Mouse (Mus musculus): ENCODE measurements at regions not wholly inside any gene's neighbourhood (a gene's known extent, or its start where the extent isn't known, plus 50 kb on each side); places are given as distances from the start of the nearest gene placed in this dataset.

DNA sequence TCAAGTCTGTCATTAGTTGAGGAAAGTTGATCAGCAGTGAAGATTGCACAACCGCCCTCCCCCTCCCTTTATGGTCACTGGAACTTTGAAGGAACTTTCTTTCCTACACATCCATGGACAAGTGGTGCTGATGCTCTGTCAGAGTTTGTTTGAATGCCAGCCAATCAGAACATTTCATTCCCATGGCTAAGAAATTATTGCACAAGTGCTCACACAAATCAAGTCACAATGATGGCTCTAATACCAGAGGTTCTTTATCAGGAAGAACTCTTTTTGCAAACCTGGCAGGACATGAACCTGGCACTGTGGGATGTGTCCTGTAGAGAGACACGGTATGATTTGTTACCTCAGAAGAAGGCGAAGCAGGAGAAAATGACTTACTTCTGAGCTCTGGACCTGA lies 54.3 kb upstream of the Spry2 start:
- DNase-seq (ENCODE audit: low spot score in 2 of 2) = no peak

DNA sequence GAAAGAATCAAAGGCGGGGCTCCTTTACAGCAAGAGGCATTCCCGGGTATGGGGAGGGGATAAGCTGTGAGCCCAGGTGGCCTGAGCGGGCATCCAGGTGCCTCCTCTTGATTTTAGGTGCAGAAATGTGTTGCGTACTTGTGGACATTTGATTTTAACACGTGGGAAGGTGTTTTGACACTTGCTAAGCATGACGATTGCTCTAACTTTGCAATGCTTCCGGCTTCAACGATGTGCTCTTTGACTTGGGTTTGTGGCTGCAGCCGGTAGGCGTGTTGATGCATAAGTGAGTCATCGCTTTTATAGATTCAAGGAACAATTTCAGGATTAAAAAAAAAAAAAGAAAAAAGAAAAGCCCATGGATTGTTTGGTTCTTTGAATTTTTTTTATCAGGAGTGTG lies 58.5 kb upstream of the Spry2 start:
- peak; percentile 66 to 84 for DNase-seq (ENCODE audit: low spot score in 2 of 2)

DNA sequence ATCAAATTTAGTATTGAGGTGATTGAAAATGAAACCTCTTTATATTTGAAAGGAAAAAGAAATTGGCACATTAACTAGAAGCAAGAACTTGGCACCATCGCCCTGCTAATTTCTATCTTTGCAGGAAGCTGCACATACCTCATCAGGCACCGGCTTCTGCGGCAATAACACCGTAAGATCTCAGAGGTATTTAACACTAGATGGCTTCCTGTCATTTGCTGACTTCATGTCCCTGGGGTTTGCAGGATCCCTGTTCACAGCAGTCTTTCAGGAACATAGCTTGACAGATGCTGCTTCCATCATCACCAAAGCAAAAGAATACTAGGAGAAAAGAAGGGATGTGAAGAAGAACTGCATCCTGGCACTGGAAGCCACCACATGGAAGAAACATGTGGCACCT lies 60.2 kb upstream of the Spry2 start:
- peak; percentile 34 to 71 for DNase-seq (ENCODE audit: low spot score in 2 of 2)

DNA sequence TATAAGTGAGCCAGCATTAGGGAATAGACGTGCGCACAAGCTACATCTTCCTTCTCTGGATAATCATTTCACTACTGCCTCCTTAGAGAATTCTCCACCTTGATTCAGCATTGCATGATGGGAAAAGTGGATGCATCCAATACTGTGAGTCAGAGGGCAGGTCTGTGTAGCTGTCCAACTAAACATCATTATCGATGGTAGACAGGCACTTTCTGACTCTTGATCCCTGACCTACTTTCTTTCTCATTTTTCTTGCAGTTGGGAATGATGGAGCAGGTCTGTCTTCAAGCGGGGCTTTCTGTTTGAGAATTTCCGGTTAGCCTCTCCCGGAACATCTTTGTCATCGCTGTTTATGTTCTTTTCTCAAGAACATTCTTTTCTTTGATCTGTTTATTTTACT lies 61.4 kb upstream of the Spry2 start:
- no peak for DNase-seq (ENCODE audit: low spot score in 2 of 2)

DNA sequence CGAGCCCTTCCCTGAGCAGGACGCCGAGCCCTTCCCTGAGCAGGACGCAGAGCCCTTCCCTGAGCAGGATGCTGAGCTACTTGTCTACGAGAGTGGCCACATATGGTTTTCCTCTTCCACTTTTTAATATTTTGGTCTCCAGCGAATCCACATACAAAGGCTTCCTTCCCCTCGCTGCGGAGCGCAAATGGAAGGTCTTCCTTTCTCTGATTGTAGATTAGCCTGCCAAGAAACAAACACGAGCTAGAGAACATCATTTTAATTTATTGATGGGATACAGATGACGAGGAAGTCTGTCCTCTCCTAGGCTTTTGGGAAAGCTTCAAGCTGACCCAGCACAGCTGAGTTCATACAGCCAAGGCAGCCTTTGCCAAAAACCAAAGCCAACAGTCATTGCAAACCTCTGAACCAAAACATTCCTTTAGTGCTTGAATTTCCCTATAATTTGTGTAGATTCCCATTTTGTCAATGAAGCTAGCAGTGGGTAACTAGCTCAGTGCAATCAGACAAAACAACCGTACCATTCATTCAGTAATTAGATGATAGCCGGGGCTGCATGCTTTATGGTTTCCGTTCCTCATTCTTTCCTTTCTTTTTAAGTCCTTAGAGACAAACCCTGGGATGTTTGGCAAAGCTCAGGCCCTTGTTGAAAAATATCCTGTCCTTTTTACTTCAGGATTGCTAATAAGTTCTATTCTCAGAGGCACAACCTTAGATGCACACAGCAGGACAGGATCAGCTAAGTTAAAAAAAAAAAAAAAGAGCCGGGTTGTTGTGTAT lies 83.1 kb upstream of the Spry2 start:
- no peak for DNase-seq (ENCODE audit: low spot score in 2 of 2)

DNA sequence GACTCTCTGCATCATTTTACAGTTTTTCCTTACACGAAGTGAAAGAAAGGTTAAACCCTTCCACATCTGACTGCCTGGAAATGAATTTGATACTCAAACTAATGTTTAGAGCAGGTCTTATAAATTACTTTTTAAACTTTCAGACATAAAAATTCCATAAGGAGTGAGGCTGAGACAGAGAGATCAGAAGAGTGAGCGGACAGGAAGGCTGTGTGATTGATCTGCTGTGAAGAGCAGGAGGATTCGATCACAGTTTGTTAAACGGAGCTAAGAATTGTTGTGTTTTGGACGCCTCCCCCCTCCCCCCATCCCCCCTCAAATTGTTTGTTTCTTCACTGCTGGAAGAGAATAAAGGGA lies 83.7 kb upstream of the Spry2 start:
- no peak for DNase-seq (ENCODE audit: low spot score in 2 of 2)

DNA sequence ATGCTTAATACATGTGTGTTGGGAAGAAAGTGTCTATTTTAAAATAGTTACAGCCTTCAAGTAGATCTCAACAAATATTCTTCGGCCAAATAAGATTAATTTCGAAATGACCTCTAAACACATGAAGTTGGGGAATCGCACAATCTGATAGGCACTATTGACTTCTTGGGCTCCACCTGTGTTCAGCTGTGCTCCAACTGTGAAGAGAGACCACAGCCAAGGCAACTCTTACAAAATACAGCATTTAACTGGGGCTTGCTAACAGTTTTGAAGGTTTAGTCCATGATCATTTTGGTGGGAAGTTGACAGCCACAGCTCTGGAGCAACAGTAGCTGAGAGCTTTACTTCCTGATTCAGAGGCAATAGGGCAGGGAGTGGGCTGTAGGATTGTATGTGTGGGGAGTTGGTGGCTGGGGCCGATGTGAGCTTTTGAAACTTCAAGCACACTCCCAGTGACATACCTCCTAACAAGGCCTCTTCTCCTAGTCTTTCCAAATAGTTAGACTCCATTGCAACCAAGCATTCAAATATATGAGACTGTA lies 90.8 kb upstream of the Spry2 start:
- no peak for DNase-seq (ENCODE audit: low spot score in 2 of 2)

DNA sequence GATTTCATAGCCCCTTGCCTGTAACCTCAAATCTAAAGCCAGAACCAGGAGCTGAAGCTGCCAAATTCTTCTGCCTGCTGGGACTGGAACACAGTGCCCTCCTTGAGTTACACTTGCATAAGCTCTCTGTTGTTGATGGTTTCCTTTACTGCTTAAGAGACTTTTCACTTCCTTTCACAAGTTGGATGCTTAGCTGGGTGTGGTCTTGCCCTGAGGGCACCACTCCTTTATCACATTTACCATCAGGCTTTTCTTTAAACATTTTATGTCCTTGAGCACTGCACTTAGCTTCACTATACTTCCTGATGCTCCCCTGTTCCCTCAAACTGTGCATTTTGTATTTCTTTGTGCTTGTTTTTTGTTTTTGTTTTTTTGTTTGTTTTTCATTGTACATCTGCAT lies 92.1 kb upstream of the Spry2 start:
- peak in 1 of 2 experiments; percentile 32 for DNase-seq (ENCODE audit: low spot score in 2 of 2)

DNA sequence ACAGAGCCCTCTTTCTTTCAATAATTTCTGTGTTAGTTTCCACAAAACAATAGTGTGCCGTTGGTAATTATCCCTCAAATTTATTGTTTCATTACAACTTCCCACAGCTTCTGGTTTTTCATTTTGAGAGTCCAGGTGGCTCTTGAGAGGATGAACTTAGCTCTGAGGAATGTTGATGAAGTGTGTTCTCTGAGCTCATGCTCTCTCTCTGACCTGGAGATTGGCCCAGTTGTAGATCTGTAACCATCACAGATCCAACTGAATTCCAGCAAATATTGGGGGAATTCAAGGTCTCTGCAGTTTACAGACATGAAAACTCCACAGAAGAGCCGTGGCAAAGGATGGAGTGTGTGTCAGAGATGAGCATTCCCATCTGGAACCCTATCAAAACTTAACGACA lies 96.5 kb upstream of the Spry2 start:
- DNase-seq (ENCODE audit: low spot score in 2 of 2) = no peak

DNA sequence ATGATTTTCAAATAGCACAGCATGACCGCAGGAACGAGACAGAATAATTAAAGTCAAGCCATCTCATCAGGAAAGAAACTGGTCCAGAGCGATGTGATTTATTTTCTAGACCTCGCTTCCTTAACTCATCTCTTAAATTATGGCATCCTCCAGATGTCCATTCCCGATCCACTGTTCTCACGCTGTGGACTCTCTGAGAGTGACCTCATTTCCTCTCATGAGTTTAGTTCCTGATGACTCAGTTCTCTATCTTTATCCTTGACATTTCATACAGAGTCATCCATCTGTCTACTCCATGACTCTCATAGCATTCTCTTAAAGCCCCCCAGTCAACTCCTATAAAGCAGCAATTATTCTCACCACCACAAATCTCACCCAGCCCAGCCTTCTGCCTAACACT lies 103.2 kb upstream of the Spry2 start:
- no peak for DNase-seq (ENCODE audit: low spot score in 2 of 2)

DNA sequence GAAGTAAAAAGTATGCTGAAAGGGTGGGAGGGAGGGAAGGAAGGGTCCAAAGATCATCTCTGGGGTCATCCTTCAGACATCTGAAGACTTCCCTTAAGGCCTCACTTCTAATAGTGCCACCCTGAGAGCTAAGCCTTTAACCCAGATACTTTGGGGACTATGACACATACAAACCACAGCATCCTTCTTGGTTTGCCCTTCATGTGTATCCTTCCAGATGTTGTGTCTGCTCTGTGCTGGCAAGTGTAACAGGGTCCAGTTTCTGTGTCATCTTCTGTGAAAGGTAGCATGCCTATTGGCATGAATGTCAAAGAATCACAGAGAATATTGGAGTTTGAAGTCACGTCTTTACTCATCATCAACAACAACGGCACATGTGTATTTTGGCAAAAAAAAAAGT lies 98.2 kb upstream of the Trim52 start:
- DNase-seq (ENCODE audit: low spot score in 2 of 2) = peak; percentile 19 to 57

DNA sequence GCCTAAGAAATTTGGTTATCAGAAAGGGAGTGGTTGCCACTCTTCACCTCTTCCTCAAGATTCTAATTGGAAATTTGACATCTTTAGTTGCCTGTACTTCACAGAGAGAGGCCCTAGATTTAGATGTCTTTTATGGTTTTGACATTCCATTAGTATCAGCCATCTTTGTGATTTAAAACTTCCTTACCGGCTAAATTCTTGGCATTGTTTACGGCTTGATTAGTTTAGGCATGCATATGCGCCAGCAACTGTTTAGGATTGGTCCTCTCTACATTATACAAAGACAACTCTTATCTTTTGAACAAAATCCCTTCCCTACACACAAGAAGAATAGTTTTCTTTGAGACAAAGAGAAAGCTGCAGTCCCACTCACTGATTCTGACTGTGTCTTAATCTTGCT lies 97.0 kb upstream of the Trim52 start:
- DNase-seq (ENCODE audit: low spot score in 2 of 2) = no peak

DNA sequence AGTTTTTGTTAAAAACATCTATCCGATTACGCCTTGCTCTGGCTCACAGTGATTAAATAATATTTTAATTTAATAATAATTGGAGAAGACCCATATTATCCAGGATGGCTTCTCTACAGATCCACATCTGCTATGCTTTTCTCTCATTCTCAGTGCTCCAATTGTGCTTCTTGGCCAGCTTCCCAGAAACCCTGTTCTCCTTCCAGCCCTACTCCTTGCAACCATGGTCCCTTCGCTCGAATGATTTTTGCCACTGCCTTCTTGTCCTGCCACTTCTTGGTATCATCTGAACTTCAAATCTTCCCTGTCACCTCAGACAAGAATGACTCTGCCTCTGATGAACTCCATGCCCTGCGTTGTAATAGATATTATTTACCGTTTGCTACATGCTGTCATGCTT lies 95.0 kb upstream of the Trim52 start:
- no peak for DNase-seq (ENCODE audit: low spot score in 2 of 2)

DNA sequence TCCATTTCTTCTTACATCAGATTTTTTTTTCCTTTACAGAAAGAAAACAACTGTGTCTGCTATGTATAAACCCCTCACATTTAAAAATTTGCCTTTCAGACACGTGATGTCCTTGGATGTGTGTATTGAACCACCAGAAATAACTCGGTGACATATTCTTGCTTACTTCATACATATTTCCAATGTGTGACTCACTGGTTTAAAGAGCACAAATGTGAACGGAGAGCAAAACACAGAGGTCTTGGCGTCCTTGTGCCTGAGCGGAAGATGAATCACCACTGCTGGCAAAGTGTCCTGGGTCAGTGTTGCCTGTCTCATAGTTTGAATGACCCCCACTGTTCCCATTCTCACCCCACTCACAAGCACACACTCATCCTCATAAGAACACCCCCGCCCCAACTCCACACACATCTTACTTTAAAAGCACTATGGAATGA lies 94.0 kb upstream of the Trim52 start:
- no peak for DNase-seq (ENCODE audit: low spot score in 2 of 2)

DNA sequence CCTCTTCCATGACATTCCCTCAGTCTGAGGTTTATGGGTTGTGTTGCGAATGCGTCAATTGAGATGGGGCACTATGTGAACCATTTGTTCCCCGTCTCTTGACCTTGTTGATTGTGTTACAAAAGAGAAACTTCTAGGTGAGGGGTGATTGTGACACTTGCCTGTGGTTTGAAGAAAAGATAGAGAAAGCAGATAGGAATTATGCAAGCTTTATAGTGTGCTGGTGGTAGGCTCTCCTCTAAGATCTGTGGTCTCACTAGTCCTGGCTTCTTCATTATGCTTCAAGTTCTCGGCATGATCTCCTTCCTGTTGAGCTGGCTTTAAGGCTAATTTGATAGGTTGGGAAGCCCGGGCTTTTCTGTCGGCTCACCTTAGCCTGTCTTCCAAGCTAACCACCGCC lies 83.2 kb upstream of the Trim52 start:
- peak; percentile 13 to 58 for DNase-seq (ENCODE audit: low spot score in 2 of 2)

DNA sequence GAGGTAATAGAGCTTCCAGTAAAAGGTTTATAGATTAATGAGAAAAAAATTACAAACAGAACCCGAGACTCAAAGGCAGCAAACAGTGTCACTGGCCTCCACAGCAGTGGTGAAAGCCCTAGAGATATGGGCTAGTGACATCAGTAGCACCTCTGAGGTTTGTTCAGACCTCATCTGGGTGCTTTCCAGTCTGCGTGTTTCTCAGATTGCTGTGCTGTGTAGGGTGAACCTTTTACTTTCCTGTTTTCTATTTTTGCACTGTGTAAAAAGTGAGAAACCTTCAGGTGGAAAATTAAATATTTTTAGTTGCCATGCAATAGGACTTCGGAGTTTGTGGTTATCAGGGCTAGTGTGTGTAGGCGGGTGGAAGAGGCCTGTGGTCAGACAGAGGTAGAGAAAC lies 79.2 kb upstream of the Trim52 start:
- peak; percentile 73 to 90 for DNase-seq (ENCODE audit: low spot score in 2 of 2)

DNA sequence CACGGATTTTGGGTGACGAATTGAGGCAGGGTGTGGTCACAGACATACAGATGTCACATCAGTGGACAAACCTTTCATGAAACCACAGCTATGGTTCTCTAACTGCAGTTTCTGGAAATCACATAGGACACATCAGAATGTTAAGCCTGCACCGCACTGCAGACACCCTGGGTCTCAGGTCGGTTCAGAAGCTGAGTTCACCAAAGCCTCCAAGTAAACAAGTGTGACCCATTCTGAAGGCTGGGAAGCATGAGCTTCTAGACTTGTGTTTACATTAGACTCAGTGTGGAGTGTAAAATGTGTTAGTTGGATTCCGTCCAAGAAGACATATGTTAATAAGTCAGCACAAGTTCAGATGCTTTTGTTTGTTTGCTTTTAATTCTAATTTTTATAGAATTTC lies 78.3 kb upstream of the Trim52 start:
- peak; percentile 64 to 84 for DNase-seq (ENCODE audit: low spot score in 2 of 2)

DNA sequence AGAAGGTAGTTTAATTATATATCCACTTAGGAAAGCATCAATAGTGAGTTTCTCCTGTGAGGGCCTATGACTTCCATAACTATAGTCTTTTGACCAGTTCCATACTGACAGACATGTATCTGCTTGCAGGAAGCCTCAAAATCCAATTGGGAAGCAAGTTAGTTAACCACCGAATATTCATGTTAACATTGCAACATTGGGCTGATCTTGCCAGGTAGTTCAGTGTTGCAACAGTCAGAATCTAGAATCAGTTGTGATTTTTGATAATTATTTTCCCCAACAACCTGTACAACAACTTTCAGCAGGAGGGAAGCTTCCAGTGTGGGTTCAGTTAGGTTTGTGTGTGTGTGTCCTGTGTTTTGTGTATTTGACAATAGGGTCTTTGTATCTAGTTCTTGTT lies 74.9 kb upstream of the Trim52 start:
- DNase-seq (ENCODE audit: low spot score in 2 of 2) = no peak

DNA sequence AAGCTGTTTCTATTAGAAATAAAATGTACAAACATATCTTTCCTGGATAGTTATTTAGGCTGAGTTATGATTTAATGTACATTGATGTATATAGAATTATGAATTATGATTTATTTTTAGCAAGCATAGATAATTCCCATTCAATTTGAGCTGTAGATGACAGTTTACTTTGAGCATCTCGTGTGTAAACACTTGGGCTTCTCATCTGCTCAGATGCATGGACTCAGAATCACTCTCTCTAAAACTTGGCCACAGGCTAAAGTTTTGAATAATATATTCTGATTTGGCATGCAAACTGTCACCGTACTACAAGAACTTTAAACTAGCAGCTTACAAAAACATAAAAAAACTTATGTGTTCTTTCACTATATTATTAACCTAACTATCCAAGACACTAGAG lies 72.2 kb upstream of the Trim52 start:
- no peak for DNase-seq (ENCODE audit: low spot score in 2 of 2)

DNA sequence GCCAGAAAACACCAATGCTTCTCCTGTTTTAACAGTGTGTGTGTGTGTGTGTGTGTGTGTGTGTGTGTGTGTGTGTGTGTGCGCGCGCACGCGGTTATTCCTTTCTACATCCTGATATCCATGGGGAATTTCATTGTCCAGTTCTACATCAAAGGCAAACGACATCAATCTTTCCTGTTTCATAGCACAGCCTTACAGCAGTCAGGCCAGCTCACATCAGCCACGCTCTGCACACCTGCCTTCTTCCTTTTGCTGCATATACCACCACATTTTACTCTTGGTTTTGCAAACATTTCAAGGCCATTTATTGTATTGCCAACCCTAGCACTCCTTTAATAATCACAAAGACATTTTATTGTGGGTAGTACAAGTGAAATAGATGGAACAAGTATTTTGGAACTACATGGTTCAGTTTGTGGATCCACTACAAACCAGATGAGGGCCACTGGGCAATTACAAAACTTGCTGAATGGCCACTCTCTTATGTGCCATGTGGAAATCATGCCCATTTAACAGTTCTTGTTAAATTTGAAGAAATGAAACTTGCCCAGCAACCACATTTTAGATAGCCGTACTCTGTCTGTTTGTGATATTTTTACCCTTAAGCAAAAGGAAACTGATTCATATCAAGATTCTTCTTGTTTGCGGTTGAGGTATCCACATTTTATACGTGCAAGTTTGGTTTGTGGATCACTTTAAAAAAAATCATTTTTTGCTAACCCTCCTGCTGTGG lies 70.9 kb upstream of the Trim52 start:
- DNase-seq (ENCODE audit: low spot score in 2 of 2) = no peak

DNA sequence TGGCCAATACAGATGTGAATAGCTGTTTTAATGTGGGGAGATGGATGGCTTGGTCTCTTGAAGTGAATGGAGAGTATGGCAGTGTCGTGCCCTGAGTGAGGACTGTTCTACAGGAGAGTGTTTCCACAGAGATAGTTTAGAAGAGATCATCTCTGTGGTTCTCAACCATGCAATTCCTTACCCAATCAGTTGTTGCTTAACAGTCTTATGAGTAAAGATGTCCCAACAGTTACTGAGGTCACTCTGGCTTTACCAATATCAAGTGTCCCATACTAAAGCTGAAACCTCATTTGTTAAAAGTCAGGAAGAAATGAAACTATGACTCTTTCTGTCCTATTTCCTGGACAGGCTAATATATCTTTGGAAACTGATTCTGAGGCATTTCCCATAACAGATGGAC lies 61.7 kb upstream of the Trim52 start:
- DNase-seq (ENCODE audit: low spot score in 2 of 2) = no peak

DNA sequence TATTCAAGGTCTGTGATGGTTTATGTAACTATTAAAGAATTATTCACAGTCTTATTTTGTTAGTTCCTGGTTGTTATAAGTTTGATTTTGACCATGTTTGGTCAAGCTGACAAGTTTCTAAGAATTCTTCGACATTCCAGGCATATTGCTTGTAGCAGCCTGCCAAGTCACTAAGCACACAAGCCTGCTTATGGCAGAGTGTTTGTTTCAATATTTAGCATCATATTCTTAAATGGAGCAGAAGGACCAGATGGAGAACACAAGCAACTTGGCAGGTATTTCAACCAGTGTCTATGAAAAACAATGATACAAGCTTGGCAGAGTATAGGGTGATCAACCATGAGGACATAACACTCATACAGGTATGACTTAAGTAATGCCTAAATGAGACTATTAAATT lies 55.8 kb upstream of the Trim52 start:
- no peak for DNase-seq (ENCODE audit: low spot score in 2 of 2)

Measured in natural killer cell, adult 2 months (primary cell).